Mouse (Mus musculus): ENCODE results near the gene Adar. TPM values are rescaled to one million over a fixed set of nuclear protein-coding genes. Genes with fewer than 3 reads are reported as not detected.

The Adar gene
- polyA plus RNA-seq, 1 experiment from 2014 or later = 22.0 TPM

DNA sequence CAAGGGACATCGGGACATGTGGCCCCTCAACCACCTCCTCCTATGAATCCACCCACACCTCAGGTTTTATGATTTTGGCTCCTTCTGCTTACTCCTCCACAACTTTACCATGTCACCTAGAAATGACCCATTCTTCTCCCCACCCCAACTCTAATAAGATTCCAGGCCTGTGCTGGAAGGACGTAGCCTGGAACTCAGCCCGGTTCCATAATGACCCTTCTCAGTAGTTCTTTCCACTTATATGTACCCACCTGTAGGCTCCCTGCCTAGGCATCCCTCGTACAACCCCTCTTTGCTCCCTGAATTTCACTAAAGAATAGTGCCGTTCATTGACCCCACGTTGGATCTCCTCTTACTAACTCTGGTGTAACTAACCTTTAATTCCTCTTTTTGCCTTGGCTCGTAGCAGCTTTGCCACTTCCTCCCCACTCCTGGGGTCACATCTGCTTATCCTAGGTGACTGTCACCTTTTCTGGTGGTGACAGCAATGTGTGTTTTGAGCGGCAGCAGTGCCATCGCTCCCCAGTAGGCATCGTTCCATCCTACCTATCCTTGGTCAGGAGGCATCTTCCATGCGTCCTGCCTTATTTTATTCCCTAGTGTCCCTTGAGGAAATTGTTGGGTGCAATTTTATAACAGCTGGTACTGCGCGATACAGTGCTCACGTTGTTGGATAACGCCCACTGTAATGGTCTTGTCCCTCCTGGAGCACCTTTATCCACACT lies 59.6 kb downstream of the Adar start:
- peak overlapping the region; percentile 99 for H3K4me3 ChIP-seq (ENCODE audit: low read depth, low read length)
- ATAC-seq (ENCODE audit: insufficient read depth, low FRiP score, low TSS enrichment) = no peak
- no peaks in the 10 kb centered on the region for H3K9me3 ChIP-seq (ENCODE audit: control insufficient read depth, low read length)
- peak overlapping the region; percentile 81 for H3K4me2 ChIP-seq (ENCODE audit: low read depth)
- peaks cover 22% of the 10 kb centered on the region for H3K4me1 ChIP-seq (ENCODE audit: control insufficient read depth, insufficient read depth, low read length)
- 57% methylated on average over 15 of the region's 15 CpGs for WGBS
- no peak overlapping the region for H3K27ac ChIP-seq (ENCODE audit: low read depth, low read length)
- H3K36me3 ChIP-seq (ENCODE audit: control insufficient read depth, insufficient read depth, low read length) = peaks cover 7% of the 10 kb centered on the region
- no peak for DNase-seq (ENCODE audit: low spot score)
- peak overlapping the region; percentile 99 for H3K9ac ChIP-seq (ENCODE audit: low read length)
- H3K27me3 ChIP-seq (ENCODE audit: control insufficient read depth, insufficient read depth, low read length) = no peaks in the 10 kb centered on the region

- ATAC-seq (ENCODE audit: insufficient read depth, low FRiP score, low TSS enrichment) (no peak), DNase-seq (ENCODE audit: low spot score) (no peak)
- Histone ChIP-seq H3K9me3 (ENCODE audit: control insufficient read depth, low read length) (no peaks in the 10 kb centered on the region), H3K4me3 (ENCODE audit: low read depth, low read length) (no peak overlapping the region), H3K27me3 (ENCODE audit: control insufficient read depth, insufficient read depth, low read length) (no peaks in the 10 kb centered on the region), H3K9ac (ENCODE audit: low read length) (no peak overlapping the region), H3K4me2 (ENCODE audit: low read depth) (no peak overlapping the region), H3K27ac (ENCODE audit: low read depth, low read length) (no peak overlapping the region), H3K4me1 (ENCODE audit: control insufficient read depth, insufficient read depth, low read length) (peaks cover 22% of the 10 kb centered on the region), H3K36me3 (ENCODE audit: control insufficient read depth, insufficient read depth, low read length) (peaks cover 21% of the 10 kb centered on the region)
- WGBS = 82% methylated on average over 4 of the region's 4 CpGs
Measured at GRCm38 (mm10) chr3:89776001-89776400, 61.2 kb downstream of the Adar start.

DNA sequence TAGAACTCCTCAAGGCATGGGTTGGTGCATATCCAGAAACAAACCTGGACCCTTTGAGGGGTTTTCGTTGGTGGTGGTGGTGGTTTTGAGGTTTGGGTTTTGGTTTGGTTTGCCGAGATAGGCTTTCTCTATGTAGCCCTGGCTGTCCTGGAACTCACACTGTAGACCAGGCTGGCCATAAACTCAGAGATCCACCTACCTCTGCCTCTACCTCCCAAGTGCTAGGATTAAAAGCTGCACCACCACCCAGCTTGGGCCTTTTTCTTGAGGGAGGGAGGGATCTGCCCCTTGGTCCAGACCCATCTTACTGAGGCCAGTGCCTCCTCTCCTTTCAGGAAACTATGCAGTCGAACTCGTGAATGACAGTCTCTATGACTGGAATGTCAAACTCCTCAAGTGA lies 65.3 kb downstream of the Adar start:
- DNase-seq (ENCODE audit: low spot score) (no peak), ATAC-seq (ENCODE audit: insufficient read depth, low FRiP score, low TSS enrichment) (no peak)
- Histone ChIP-seq H3K9ac (ENCODE audit: low read length) (no peak overlapping the region), H3K27ac (ENCODE audit: low read depth, low read length) (no peak overlapping the region), H3K9me3 (ENCODE audit: control insufficient read depth, low read length) (no peaks in the 10 kb centered on the region), H3K4me2 (ENCODE audit: low read depth) (no peak overlapping the region), H3K36me3 (ENCODE audit: control insufficient read depth, insufficient read depth, low read length) (peaks cover 33% of the 10 kb centered on the region), H3K4me3 (ENCODE audit: low read depth, low read length) (no peak overlapping the region), H3K4me1 (ENCODE audit: control insufficient read depth, insufficient read depth, low read length) (peaks cover 4% of the 10 kb centered on the region), H3K27me3 (ENCODE audit: control insufficient read depth, insufficient read depth, low read length) (no peaks in the 10 kb centered on the region)
- 86% methylated on average over 4 of the region's 4 CpGs for whole genome bisulfite sequencing

- Histone ChIP-seq H3K36me3 (ENCODE audit: control insufficient read depth, insufficient read depth, low read length) (peaks cover 33% of the 10 kb centered on the region), H3K9ac (ENCODE audit: low read length) (no peak overlapping the region), H3K27ac (ENCODE audit: low read depth, low read length) (no peak overlapping the region), H3K4me3 (ENCODE audit: low read depth, low read length) (no peak overlapping the region), H3K4me1 (ENCODE audit: control insufficient read depth, insufficient read depth, low read length) (no peaks in the 10 kb centered on the region), H3K9me3 (ENCODE audit: control insufficient read depth, low read length) (no peaks in the 10 kb centered on the region), H3K4me2 (ENCODE audit: low read depth) (no peak overlapping the region), H3K27me3 (ENCODE audit: control insufficient read depth, insufficient read depth, low read length) (no peaks in the 10 kb centered on the region)
- ATAC-seq (ENCODE audit: insufficient read depth, low FRiP score, low TSS enrichment) = no peak
- 86% methylated on average over 5 of the region's 5 CpGs for WGBS
- DNase-seq (ENCODE audit: low spot score) = no peak
Measured at GRCm38 (mm10) chr3:89781640-89782039, 66.8 kb downstream of the Adar start.

DNA sequence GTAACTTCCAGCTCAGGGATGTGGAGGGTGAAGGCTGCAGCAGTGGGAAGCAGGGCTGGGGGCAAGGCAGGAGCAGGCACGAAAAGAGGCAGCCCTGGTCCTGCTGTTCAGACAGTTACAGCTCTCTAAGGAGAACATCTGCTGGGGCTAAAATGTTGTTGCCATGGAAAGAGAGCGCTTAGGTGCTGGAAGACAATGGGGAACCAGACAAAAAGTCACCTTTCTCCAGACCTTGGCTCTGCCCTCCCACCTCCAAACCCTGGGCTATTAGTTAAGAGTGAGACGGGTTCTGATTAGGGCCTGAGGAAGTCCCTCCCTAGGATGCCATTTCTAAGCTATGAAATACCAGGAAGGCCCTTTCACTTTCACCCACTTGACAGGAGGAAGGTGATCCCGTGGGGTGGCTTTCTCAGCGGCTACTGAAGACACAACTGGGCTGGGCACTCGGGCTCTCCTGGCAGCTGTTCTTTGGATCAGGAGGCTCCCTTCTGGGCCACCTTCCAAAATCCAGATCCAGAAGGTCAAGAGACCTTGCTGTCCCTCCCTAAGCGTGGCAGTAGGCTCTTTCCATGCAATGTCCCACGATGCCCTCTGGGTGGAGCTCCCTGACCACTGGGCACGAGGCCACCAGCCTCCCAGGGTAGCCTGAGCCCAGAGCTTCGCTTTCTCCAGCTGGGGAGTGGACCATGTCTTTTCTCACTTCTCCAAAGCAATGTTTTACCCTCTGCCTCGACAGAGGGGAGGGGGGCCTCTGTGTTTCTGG lies 70.3 kb downstream of the Adar start:
- Histone ChIP-seq H3K9me3 (ENCODE audit: control insufficient read depth, low read length) (no peaks in the 10 kb centered on the region), H3K4me3 (ENCODE audit: low read depth, low read length) (no peak overlapping the region), H3K4me2 (ENCODE audit: low read depth) (no peak overlapping the region), H3K9ac (ENCODE audit: low read length) (no peak overlapping the region), H3K4me1 (ENCODE audit: control insufficient read depth, insufficient read depth, low read length) (no peaks in the 10 kb centered on the region), H3K27me3 (ENCODE audit: control insufficient read depth, insufficient read depth, low read length) (no peaks in the 10 kb centered on the region), H3K27ac (ENCODE audit: low read depth, low read length) (no peak overlapping the region), H3K36me3 (ENCODE audit: control insufficient read depth, insufficient read depth, low read length) (peaks cover 21% of the 10 kb centered on the region)
- DNase-seq (ENCODE audit: low spot score) = peak; percentile 64
- WGBS = 24% methylated on average over 11 of the region's 11 CpGs
- ATAC-seq (ENCODE audit: insufficient read depth, low FRiP score, low TSS enrichment) = no peak

DNA sequence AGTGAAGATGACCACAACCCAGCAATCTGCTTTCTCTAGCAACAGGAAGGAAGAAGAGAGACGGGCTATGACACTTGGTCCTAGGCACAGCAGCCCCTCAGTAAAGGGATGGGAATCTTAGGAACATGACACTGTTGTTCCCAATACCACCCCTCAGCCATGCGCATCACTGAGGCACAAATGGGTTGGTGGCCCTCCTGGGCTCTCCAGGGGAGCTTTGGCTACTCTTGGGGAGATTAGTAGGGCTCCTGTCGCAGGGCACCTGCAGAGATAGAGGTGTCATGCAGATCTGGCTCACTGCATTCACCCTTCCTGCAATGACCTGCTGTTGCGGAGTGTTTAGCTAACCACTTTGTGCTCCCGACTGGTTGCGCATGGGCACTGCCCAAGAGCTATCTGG lies 71.5 kb downstream of the Adar start:
- H3K4me2 ChIP-seq (ENCODE audit: low read depth) = no peak overlapping the region
- H3K27me3 ChIP-seq (ENCODE audit: control insufficient read depth, insufficient read depth, low read length) = no peaks in the 10 kb centered on the region
- H3K36me3 ChIP-seq (ENCODE audit: control insufficient read depth, insufficient read depth, low read length) = peaks cover 10% of the 10 kb centered on the region; the same call in 1 of the 2 replicates
- DNase-seq (ENCODE audit: low spot score) (no peak), ATAC-seq (ENCODE audit: insufficient read depth, low FRiP score, low TSS enrichment) (no peak)
- no peak overlapping the region for H3K4me3 ChIP-seq (ENCODE audit: low read depth, low read length)
- H3K9ac ChIP-seq (ENCODE audit: low read length) = no peak overlapping the region
- H3K27ac ChIP-seq (ENCODE audit: low read depth, low read length) = no peak overlapping the region
- 83% methylated on average over 6 of the region's 6 CpGs for WGBS
- no peaks in the 10 kb centered on the region for H3K9me3 ChIP-seq (ENCODE audit: control insufficient read depth, low read length)
- no peaks in the 10 kb centered on the region for H3K4me1 ChIP-seq (ENCODE audit: control insufficient read depth, insufficient read depth, low read length)

DNA sequence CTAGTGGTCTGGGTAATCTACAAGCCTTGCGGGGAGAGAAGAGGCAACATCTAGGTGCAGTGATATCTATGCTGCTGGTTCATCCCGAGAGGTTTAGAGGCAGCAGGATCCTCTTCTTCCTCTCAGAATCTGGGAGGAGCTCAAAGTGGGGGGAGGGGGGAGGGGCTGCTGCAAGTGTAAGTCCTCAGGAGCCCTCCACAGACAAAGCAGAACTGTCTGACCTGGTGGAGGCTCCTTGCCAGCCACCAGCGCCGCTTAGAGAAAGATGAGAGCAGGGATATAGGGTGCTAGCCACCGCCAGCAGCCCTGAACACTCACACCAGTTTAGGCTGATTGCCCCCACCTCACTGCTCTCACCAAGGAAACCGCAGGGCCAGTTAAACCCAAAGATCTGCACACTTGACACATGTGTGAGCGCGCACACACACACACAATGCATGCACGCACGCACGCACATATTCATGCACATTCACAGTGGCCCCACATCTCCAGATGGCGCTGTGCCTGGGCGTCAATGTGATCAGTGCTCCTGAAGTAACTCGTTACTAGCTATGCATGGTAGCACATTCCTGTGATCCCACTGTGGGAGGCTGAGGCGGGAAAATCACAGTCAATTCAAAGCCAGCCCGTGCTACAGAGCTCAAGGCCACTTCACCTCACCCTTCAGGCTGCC lies 74.0 kb downstream of the Adar start:
- ATAC-seq (ENCODE audit: insufficient read depth, low FRiP score, low TSS enrichment) = no peak
- Histone ChIP-seq H3K4me1 (ENCODE audit: control insufficient read depth, insufficient read depth, low read length) (no peaks in the 10 kb centered on the region), H3K27me3 (ENCODE audit: control insufficient read depth, insufficient read depth, low read length) (no peaks in the 10 kb centered on the region), H3K27ac (ENCODE audit: low read depth, low read length) (no peak overlapping the region), H3K9me3 (ENCODE audit: control insufficient read depth, low read length) (no peaks in the 10 kb centered on the region), H3K4me2 (ENCODE audit: low read depth) (no peak overlapping the region), H3K4me3 (ENCODE audit: low read depth, low read length) (no peak overlapping the region), H3K36me3 (ENCODE audit: control insufficient read depth, insufficient read depth, low read length) (no peaks in the 10 kb centered on the region), H3K9ac (ENCODE audit: low read length) (no peak overlapping the region)
- no peak for DNase-seq (ENCODE audit: low spot score)
- 77% methylated on average over 16 of the region's 16 CpGs for WGBS

DNA sequence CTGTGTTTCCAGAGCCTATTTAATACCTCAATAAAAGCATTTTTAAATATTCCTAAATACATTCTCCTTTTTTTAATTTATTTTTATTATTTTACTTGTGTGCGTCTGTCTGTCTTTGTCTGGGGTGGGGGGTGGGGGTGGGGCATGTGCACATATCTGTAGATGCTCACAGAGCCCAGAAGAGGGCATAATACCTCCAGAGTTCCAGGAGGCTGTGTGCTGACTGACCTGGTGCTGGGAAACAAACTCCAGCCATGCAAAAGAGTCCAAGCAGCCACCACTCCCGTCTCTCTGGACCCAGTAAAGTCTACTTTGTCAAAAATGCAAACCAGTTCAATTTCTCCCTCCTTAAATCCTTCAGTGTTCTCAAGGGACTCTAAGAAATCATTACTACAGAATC lies 79.8 kb downstream of the Adar start:
- H3K4me1 ChIP-seq (ENCODE audit: control insufficient read depth, insufficient read depth, low read length) = no peaks in the 10 kb centered on the region
- no peak for ATAC-seq (ENCODE audit: insufficient read depth, low FRiP score, low TSS enrichment)
- no peaks in the 10 kb centered on the region for H3K9me3 ChIP-seq (ENCODE audit: control insufficient read depth, low read length)
- WGBS = 66% methylated on average over 2 of the region's 2 CpGs
- no peak overlapping the region for H3K4me3 ChIP-seq (ENCODE audit: low read depth, low read length)
- no peaks in the 10 kb centered on the region for H3K27me3 ChIP-seq (ENCODE audit: control insufficient read depth, insufficient read depth, low read length)
- no peaks in the 10 kb centered on the region for H3K36me3 ChIP-seq (ENCODE audit: control insufficient read depth, insufficient read depth, low read length)
- DNase-seq (ENCODE audit: low spot score) = no peak
- H3K4me2 ChIP-seq (ENCODE audit: low read depth) = no peak overlapping the region
- no peak overlapping the region for H3K9ac ChIP-seq (ENCODE audit: low read length)
- H3K27ac ChIP-seq (ENCODE audit: low read depth, low read length) = no peak overlapping the region
